Mouse (Mus musculus): ENCODE measurements around the gene Fam196b. TPM values are rescaled to one million over a fixed set of nuclear protein-coding genes. Genes with fewer than 3 reads are reported as not detected.

Fam196b gene
- not detected in 4 replicates for total RNA-seq (2023)

DNA sequence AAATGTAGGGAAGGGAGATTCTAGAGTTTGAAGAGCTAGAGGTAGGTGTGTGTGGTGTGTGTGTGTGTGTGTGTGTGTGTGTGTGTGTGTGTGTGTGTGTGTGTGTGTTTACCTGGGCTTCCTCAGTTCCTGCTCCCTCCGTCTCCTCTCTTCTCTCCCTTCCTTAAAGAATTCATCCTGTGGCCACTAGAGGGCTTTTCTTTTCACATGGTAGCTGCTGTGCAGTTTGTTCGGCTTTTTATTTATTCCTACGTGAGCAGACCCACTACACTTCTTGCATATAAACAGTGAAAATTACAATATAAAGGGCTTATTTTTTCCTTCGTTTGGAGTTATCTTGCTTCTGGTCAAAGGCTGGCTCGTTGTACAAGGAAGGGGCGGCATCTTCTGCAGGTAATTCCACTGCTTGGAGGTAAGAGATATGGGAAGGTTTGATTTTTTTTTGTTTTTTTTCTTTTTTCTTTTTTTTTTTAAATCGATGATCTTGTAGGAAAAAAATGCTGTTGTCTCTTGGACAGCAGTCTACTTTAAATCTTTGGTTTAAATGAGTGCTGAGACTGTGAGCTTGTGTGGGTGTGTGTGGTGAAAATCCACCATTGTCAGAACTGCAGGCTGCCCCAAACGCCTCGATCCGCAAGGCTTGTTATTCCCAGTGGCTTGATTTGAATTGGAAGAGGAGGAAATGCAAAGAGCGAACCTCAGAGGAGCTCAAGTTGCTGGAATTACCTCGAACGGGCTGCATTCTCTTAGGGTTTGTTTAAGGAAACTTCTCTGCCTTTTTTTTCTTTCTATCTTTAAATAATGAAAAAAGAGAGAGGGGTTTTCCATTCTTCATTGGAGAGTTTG is at the start of gene Fam196b:
Fam196b (plus strand) TSS at position 289 of the 846 bp plus-strand sequence.

Other genes with a start within 250 kb of the Fam196b start
- not detected in 4 replicates for gene 4930469K13Rik, start 216.3 kb upstream of the Fam196b start, total RNA-seq (2023)
- gene Foxi1, start 106.7 kb upstream of the Fam196b start, total RNA-seq (2023): not detected in 4 replicates